Mouse (Mus musculus): ENCODE data around the gene Mier3.
"Not testable (repeated sequence)": the region's sequence is repeated elsewhere in the genome, so short reads cannot be mapped to it uniquely, and the experiment has no call there.

The Mier3 gene

GRCm38 (mm10) chr13:111687285-111687781 is 6.6 kb downstream of the Mier3 start:
- DNase-seq (ENCODE audit: low spot score in 2 of 2) = peak; percentile 63 to 65

DNA sequence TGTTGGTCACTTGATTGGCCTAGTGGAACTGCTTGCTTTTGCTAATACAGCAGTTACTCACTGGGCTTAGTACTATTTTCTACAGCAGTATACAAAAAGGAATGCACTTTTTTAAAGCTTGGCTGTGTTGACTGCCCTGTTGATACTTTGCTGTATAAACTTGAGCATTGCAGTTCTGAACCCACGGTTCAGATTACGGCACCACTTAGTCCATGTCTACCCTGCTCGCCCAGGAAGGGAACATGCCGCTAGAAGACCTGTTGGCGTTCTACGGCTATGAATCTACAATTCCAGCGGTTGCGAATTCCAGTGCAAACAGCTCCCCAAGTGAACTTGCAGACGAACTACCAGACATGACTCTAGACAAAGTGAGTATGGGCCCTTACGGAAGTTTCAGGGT is 22.6 kb downstream of the Mier3 start:
- no peak for DNase-seq (ENCODE audit: low spot score in 2 of 2)

DNA sequence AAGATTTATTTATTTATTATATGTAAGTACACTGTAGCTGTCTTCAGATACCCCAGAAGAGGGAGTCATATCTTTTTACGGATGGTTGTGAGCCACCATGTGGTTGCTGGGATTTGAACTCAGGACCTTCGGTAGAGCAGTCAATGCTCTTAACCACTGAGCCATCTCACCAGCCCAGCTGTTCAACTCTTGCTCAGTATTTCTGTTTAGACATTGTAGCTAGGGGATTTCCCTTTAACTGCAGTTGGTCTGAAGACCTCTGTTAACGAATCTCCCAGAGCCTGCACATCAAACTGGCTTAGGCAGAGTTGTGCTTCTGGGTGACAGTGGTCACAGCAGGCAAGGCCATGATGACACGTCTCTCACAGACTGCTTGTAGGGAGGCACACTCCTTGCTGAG is 23.2 kb downstream of the Mier3 start:
- DNase-seq (ENCODE audit: low spot score in 2 of 2) = not testable (repeated sequence)

GRCm38 (mm10) chr13:111710531-111710930 is 29.8 kb downstream of the Mier3 start:
- DNase-seq (ENCODE audit: low spot score in 2 of 2) = no peak

DNA sequence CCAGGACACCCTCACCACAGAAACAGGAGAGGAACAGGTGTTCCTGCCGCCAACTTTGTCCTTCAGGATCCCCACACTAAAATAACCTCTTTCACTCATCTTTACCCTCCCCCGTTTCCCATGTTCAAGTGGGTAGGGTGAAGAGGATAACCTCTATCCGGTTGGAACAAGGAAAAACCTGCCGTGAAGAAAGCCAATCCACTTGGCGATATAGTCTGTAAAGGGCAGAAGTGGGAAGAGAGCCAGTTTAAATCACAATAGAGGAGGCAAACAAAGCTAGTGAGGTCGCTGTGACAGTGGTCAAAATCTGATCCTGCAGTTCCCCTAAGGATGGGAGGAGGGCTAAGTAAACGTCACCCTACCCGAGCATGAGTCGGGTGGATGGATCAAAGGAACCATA is 38.9 kb downstream of the Mier3 start:
- no peak for DNase-seq (ENCODE audit: low spot score in 2 of 2)

DNA sequence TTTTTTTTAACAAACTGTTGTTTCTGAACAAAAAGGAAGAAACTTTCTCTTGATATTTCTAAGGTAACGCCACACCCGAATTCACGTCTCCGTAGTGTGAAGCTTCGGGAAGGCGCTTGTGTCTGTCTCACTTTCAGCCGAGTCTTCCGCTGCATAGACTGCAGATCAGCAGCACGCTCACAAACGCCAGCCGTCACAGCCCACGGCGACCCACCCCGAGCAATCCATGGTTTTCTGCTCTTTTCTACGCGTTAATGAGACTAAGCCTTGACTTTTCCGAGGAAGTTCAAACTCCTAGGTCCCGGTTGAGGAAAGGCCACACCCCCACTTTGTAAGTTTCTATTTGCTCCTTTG is 44.0 kb downstream of the Mier3 start:
- DNase-seq (ENCODE audit: low spot score in 2 of 2) = no peak

GRCm38 (mm10) chr13:111725165-111726077 is 44.6 kb downstream of the Mier3 start:
- peak; percentile 94 to 95 for DNase-seq (ENCODE audit: low spot score in 2 of 2)

GRCm38 (mm10) chr13:111726898-111727297 is 46.1 kb downstream of the Mier3 start:
- no peak for DNase-seq (ENCODE audit: low spot score in 2 of 2)

DNA sequence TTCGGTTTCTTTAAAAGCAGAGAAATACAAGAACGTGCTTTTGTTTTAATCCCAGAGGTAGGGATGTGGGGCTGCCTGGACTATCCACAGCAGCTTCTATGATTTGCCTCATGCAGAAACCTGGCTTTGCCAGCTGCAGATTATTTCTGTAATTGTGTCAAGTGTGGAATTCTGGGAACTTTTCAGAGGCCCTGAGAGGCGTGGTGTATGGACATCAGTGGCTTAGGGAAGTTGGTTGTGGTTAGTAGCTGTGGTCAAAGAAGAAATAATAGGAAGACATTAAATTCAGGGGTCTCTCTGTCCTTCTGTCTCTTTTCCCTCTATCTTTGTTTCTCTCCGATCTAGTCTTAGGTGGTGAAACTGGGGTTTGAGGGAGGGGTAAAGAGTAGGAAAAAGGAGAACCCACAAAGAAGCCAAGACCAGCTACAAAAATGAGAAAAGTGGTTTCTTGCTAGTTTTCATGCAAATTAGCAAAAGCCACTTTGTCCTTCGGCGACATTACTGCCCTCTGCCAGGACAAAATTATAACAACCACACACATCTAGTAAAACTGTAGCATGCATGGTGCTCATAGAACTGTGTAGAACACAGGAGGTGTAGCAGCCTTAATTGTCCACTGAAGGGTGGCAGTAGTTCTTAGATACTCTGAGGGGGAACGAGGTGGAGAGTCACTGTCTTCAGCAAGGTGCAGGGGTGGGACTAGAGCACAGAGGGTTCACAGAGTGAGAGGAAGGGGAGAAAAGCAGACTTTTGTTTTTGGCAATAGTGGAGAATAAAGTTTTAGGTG is 60.6 kb downstream of the Mier3 start:
- DNase-seq (ENCODE audit: low spot score in 2 of 2) = no peak

GRCm38 (mm10) chr13:111741991-111742615 is 61.3 kb downstream of the Mier3 start:
- DNase-seq (ENCODE audit: low spot score in 2 of 2) = peak in 1 of 2 experiments; percentile 58

DNA sequence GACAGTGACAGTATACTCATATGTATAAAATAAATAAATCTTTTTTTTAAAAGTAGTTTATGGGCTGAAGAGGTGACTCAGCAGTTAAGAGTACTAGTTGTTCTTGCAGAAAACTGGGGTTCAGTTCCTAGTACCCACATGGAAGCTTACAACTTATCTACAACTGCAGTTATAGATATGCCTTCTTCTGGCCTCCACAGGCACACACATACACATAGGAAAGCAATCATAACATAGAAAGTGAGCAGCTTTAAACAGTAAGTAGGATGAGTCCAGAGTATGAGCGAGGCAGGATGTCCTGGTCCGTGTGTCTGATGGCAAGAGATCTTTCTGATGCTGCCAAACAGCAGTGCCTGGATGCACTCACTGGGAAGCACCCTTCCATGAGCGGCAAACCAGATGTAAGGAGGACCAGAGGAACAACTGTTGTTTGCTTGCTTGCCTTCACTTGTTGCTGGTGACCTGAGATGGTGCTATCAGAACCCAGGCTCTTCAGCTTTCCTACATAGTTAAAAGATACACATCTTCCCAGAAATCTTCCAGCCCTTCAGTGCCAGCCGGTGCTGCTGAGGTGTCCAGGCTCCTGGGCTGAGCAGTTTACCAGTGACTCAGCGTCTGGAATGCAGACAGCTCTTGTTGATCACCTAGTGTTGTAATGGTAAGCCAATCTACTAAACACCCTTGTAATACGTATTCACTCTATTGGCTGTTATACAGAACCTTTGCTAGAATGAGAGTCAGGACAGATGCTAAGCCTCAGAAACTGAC is 63.6 kb downstream of the Mier3 start:
- no peak for DNase-seq (ENCODE audit: low spot score in 2 of 2)

- DNase-seq (ENCODE audit: low spot score in 2 of 2) = no peak
Measured at GRCm38 (mm10) chr13:111745216-111745615, 64.4 kb downstream of the Mier3 start.

GRCm38 (mm10) chr13:111746831-111747230 is 66.1 kb downstream of the Mier3 start:
- DNase-seq (ENCODE audit: low spot score in 2 of 2) = no peak

- DNase-seq (ENCODE audit: low spot score in 2 of 2) = no peak
Measured at GRCm38 (mm10) chr13:111748301-111749062, 67.7 kb downstream of the Mier3 start.

- DNase-seq (ENCODE audit: low spot score in 2 of 2) = no peak
Measured at GRCm38 (mm10) chr13:111753321-111753720, 72.5 kb downstream of the Mier3 start.

GRCm38 (mm10) chr13:111755377-111755776 is 74.6 kb downstream of the Mier3 start:
- no peak for DNase-seq (ENCODE audit: low spot score in 2 of 2)

GRCm38 (mm10) chr13:111755937-111756336 is 75.2 kb downstream of the Mier3 start:
- no peak for DNase-seq (ENCODE audit: low spot score in 2 of 2)

DNA sequence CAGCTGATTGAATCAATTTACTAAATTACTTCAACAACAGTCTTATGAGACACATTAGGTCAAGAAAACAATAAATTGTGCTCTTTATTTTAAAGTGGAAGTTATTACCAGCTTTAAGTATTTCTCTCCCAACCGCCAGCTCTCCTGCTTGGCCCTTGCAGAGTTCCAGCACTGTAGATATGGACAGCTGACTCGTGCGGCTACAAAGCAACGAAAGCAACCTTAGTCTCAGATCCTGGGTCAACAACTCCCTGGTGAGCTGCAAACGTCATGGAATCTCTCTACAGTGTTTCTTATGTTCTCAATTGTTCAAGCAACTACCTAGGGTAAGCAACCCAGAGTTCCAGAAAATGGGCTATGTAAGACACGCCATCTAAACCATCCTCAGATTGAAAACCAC is 76.2 kb downstream of the Mier3 start:
- no peak for DNase-seq (ENCODE audit: low spot score in 2 of 2)

GRCm38 (mm10) chr13:111762526-111762925 is 81.7 kb downstream of the Mier3 start:
- no peak for DNase-seq (ENCODE audit: low spot score in 2 of 2)
